Mouse (Mus musculus) central nervous system, embryonic 14 days (tissue): ENCODE data around the gene Ttc9. TPM values are rescaled to one million over a fixed set of nuclear protein-coding genes. Genes with fewer than 3 reads are reported as not detected.

ENCODE experiments used
- polyA plus RNA-seq: library from polyadenylated mRNA; depleted of rRNA; stranded (reverse); fragments of >200 nt; gene quantifications from 2 replicates; pipeline ENCODE4 v1.2.3, GENCODE M21; 2012; rRNA removed

The Ttc9 gene
- polyA plus RNA-seq = 15.0 and 16.7 TPM in 2 replicates

DNA sequence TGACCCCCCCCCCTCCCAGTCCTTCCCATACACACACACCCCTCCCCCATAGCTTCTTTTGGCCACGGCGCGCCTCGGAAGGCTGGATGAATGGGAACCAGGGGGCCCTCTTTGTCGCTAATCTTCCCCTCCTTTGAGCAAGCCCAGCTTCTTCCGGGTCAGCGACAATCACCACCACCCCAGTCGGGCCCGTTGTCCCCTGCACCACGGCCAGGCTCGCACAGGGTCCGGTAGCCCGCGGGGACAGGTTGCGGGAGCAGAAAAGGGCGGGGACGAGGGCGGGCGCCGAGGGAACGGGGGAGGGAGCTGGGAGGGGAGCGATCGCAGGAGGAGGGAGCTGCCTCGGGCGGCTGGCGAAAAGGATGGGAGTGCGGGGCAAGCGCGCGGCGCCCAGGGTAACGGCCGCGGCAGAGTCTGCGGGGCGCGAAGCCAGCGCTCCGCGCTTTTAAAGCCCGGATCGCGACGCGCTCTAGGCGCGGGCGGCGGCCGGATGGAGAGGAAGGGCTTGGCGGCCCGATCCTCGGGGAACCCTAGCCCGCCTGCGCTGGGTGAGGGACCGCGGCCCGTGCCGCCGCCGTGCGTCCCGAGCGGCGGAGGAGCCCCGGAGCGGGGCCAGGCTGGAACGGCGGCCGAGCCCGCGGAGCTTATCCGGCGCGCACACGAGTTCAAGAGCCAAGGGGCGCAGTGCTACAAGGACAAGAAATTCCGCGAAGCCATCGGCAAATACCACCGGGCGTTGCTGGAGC is at the start of gene Ttc9:
Gene Ttc9, plus strand, starts transcription at position 335 of the 746 bp plus-strand sequence.

GRCm38 (mm10) chr12:81594902-81595671 is 36.0 kb upstream of the Ttc9 start, which contains the start of gene Med6:
Gene Med6, minus strand, starts transcription at chr12:81595008.

Other genes starting within 250 kb of the Ttc9 start
- 1.3 TPM in 2 replicates for gene Adam4, start 209.3 kb upstream of the Ttc9 start, polyA plus RNA-seq
- gene Cox16, start 146.1 kb upstream of the Ttc9 start, polyA plus RNA-seq = 86.9 and 87.5 TPM in 2 replicates
- 20.2 and 22.1 TPM in 2 replicates for gene Gm20498, start 98.3 kb upstream of the Ttc9 start, polyA plus RNA-seq
- gene Synj2bp, start 98.3 kb upstream of the Ttc9 start, polyA plus RNA-seq = 20.0 and 22.2 TPM in 2 replicates
- 0.27 and 0.34 TPM in 2 replicates for gene Adam21, start 62.8 kb upstream of the Ttc9 start, polyA plus RNA-seq
- gene Med6, start 36.2 kb upstream of the Ttc9 start, polyA plus RNA-seq = 47.1 and 52.0 TPM in 2 replicates
- gene Map3k9, start 149.9 kb downstream of the Ttc9 start, polyA plus RNA-seq = 13.7 and 14.9 TPM in 2 replicates
- 48.9 and 52.6 TPM in 2 replicates for gene Pcnx, start 228.8 kb downstream of the Ttc9 start, polyA plus RNA-seq